Mouse (Mus musculus): Measurements from ENCODE around the gene 1700017B05Rik.

DNA sequence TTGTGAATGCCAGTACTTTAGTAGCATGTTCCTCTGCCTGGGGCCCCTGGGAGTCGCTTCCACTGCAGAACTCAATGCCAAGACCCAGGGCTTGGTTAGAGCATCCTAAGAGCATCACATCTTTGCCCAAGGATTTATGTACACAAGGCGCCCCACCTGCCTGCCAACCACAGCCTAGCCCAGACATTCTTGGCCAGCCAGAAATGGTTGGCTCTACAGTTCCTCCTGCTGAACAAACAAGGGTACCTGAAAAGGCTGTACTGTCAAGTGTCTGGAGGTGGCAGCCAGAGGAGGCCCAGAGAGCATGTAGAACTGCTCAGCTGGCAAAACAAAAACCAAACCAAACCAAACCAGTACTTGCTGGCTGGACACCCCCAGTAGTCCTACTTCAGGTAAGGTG lies 11.3 kb downstream of the 1700017B05Rik start:
- no peak for TF ChIP-seq CTCF (IDR thresholded peaks at IDR 0.05; ENCODE audit: low read depth)
- TF ChIP-seq EP300 (IDR thresholded peaks at IDR 0.05; ENCODE audit: low read depth): no peak
